Mouse (Mus musculus): ENCODE measurements at regions not wholly inside any gene's neighbourhood (a gene's known extent, or its start where the extent isn't known, plus 50 kb on each side); places are given as distances from the start of the nearest gene placed in this dataset.

- Histone ChIP-seq H3K4me3 (ENCODE audit: insufficient read depth, poor library complexity, severe bottlenecking) (no peak overlapping the region), H3K27me3 (ENCODE audit: control insufficient read depth, insufficient read depth, insufficient read length) (no peaks in the 10 kb centered on the region)
- TF ChIP-seq USF1 (IDR thresholded peaks at IDR 0.05; ENCODE audit: low read depth) (no peak), CTCF (IDR thresholded peaks at IDR 0.05; ENCODE audit: control insufficient read depth, insufficient read depth, insufficient read length) (no peak), MYOG (IDR thresholded peaks at IDR 0.05; ENCODE audit: control insufficient read depth, extremely low read depth, insufficient read length) (no peak), MYOD1 (IDR thresholded peaks at IDR 0.05; ENCODE audit: control insufficient read depth, insufficient read length, low read depth) (no peak), FOSL1 (IDR thresholded peaks at IDR 0.05; ENCODE audit: insufficient read depth, low read length, poor library complexity, severe bottlenecking) (no peak), MAX (IDR thresholded peaks at IDR 0.05) (no peak), CEBPB (IDR thresholded peaks at IDR 0.05; ENCODE audit: low read depth) (no peak)
Observed at GRCm38 (mm10) chr13:6985012-6985996, 336.7 kb upstream of the Pfkp start.

GRCm38 (mm10) chr13:6955713-6956112, 307.1 kb upstream of the Pfkp start:
- H3K36me3 ChIP-seq (ENCODE audit: control insufficient read depth, insufficient read depth) = no peaks in the 10 kb centered on the region
- TF ChIP-seq MYOG (IDR thresholded peaks at IDR 0.05; ENCODE audit: control insufficient read depth, extremely low read depth, insufficient read length) = no peak
- no peak for TF ChIP-seq MYOD1 (IDR thresholded peaks at IDR 0.05; ENCODE audit: control insufficient read depth, insufficient read length, low read depth)
- no peak for TF ChIP-seq MAX (IDR thresholded peaks at IDR 0.05)
- no peak for TF ChIP-seq CTCF (IDR thresholded peaks at IDR 0.05; ENCODE audit: control insufficient read depth, insufficient read depth, insufficient read length)
- TF ChIP-seq CEBPB (IDR thresholded peaks at IDR 0.05; ENCODE audit: low read depth) = no peak
- TF ChIP-seq USF1 (IDR thresholded peaks at IDR 0.05; ENCODE audit: low read depth) = no peak
- no peak for TF ChIP-seq FOSL1 (IDR thresholded peaks at IDR 0.05; ENCODE audit: insufficient read depth, low read length, poor library complexity, severe bottlenecking)

More at GRCm38 (mm10) chr13:6985012-6985996, 336.7 kb upstream of the Pfkp start:
- no peaks in the 10 kb centered on the region for H3K79me3 ChIP-seq (ENCODE audit: low read depth)
- no peak overlapping the region for H3ac ChIP-seq (ENCODE audit: control insufficient read depth, insufficient read length, low read depth)
- H3K79me2 ChIP-seq (ENCODE audit: control insufficient read depth, insufficient read depth) = no peaks in the 10 kb centered on the region
- no peaks in the 10 kb centered on the region for H3K36me3 ChIP-seq (ENCODE audit: control insufficient read depth, insufficient read depth)

GRCm38 (mm10) chr13:6924136-6924535, 275.6 kb upstream of the Pfkp start:
- no peak overlapping the region for H3K4me3 ChIP-seq (ENCODE audit: insufficient read depth, poor library complexity, severe bottlenecking)
- no peaks in the 10 kb centered on the region for H3K36me3 ChIP-seq (ENCODE audit: control insufficient read depth, insufficient read depth)

More at GRCm38 (mm10) chr13:6955713-6956112, 307.1 kb upstream of the Pfkp start:
- Histone ChIP-seq H3K79me2 (ENCODE audit: control insufficient read depth, insufficient read depth) (no peaks in the 10 kb centered on the region), H3K27me3 (ENCODE audit: control insufficient read depth, insufficient read depth, insufficient read length) (no peaks in the 10 kb centered on the region), H3ac (ENCODE audit: control insufficient read depth, insufficient read length, low read depth) (no peak overlapping the region), H3K79me3 (ENCODE audit: low read depth) (no peaks in the 10 kb centered on the region), H3K4me3 (ENCODE audit: insufficient read depth, poor library complexity, severe bottlenecking) (no peak overlapping the region)

GRCm38 (mm10) chr13:6922357-6922721, 273.8 kb upstream of the Pfkp start:
- Histone ChIP-seq H3K79me3 (ENCODE audit: low read depth) (no peaks in the 10 kb centered on the region), H3ac (ENCODE audit: control insufficient read depth, insufficient read length, low read depth) (no peak overlapping the region), H3K27me3 (ENCODE audit: control insufficient read depth, insufficient read depth, insufficient read length) (no peaks in the 10 kb centered on the region), H3K4me3 (ENCODE audit: insufficient read depth, poor library complexity, severe bottlenecking) (no peak overlapping the region), H3K36me3 (ENCODE audit: control insufficient read depth, insufficient read depth) (no peaks in the 10 kb centered on the region), H3K79me2 (ENCODE audit: control insufficient read depth, insufficient read depth) (no peaks in the 10 kb centered on the region)
- no peak for TF ChIP-seq USF1 (IDR thresholded peaks at IDR 0.05; ENCODE audit: low read depth)
- TF ChIP-seq CTCF (IDR thresholded peaks at IDR 0.05; ENCODE audit: control insufficient read depth, insufficient read depth, insufficient read length) = no peak
- TF ChIP-seq CEBPB (IDR thresholded peaks at IDR 0.05; ENCODE audit: low read depth) = no peak
- TF ChIP-seq MAX (IDR thresholded peaks at IDR 0.05) = no peak
- no peak for TF ChIP-seq MYOG (IDR thresholded peaks at IDR 0.05; ENCODE audit: control insufficient read depth, extremely low read depth, insufficient read length)
- TF ChIP-seq MYOD1 (IDR thresholded peaks at IDR 0.05; ENCODE audit: control insufficient read depth, insufficient read length, low read depth) = no peak
- TF ChIP-seq FOSL1 (IDR thresholded peaks at IDR 0.05; ENCODE audit: insufficient read depth, low read length, poor library complexity, severe bottlenecking) = no peak

More at GRCm38 (mm10) chr13:6924136-6924535, 275.6 kb upstream of the Pfkp start:
- Histone ChIP-seq H3K79me3 (ENCODE audit: low read depth) (no peaks in the 10 kb centered on the region), H3ac (ENCODE audit: control insufficient read depth, insufficient read length, low read depth) (no peak overlapping the region), H3K79me2 (ENCODE audit: control insufficient read depth, insufficient read depth) (no peaks in the 10 kb centered on the region), H3K27me3 (ENCODE audit: control insufficient read depth, insufficient read depth, insufficient read length) (no peaks in the 10 kb centered on the region)
- TF ChIP-seq CTCF (IDR thresholded peaks at IDR 0.05; ENCODE audit: control insufficient read depth, insufficient read depth, insufficient read length) (no peak), USF1 (IDR thresholded peaks at IDR 0.05; ENCODE audit: low read depth) (no peak), MAX (IDR thresholded peaks at IDR 0.05) (no peak), FOSL1 (IDR thresholded peaks at IDR 0.05; ENCODE audit: insufficient read depth, low read length, poor library complexity, severe bottlenecking) (no peak), MYOD1 (IDR thresholded peaks at IDR 0.05; ENCODE audit: control insufficient read depth, insufficient read length, low read depth) (no peak), MYOG (IDR thresholded peaks at IDR 0.05; ENCODE audit: control insufficient read depth, extremely low read depth, insufficient read length) (no peak), CEBPB (IDR thresholded peaks at IDR 0.05; ENCODE audit: low read depth) (no peak)

GRCm38 (mm10) chr13:6921691-6922356, 273.2 kb upstream of the Pfkp start:
- H3K27me3 ChIP-seq (ENCODE audit: control insufficient read depth, insufficient read depth, insufficient read length) = no peaks in the 10 kb centered on the region
- no peaks in the 10 kb centered on the region for H3K79me3 ChIP-seq (ENCODE audit: low read depth)
- no peaks in the 10 kb centered on the region for H3K36me3 ChIP-seq (ENCODE audit: control insufficient read depth, insufficient read depth)
- no peak overlapping the region for H3ac ChIP-seq (ENCODE audit: control insufficient read depth, insufficient read length, low read depth)
- no peak overlapping the region for H3K4me3 ChIP-seq (ENCODE audit: insufficient read depth, poor library complexity, severe bottlenecking)
- TF ChIP-seq CEBPB (IDR thresholded peaks at IDR 0.05; ENCODE audit: low read depth) (no peak), MYOD1 (IDR thresholded peaks at IDR 0.05; ENCODE audit: control insufficient read depth, insufficient read length, low read depth) (no peak), MAX (IDR thresholded peaks at IDR 0.05) (no peak), USF1 (IDR thresholded peaks at IDR 0.05; ENCODE audit: low read depth) (no peak), CTCF (IDR thresholded peaks at IDR 0.05; ENCODE audit: control insufficient read depth, insufficient read depth, insufficient read length) (no peak), FOSL1 (IDR thresholded peaks at IDR 0.05; ENCODE audit: insufficient read depth, low read length, poor library complexity, severe bottlenecking) (no peak), MYOG (IDR thresholded peaks at IDR 0.05; ENCODE audit: control insufficient read depth, extremely low read depth, insufficient read length) (no peak)
- no peaks in the 10 kb centered on the region for H3K79me2 ChIP-seq (ENCODE audit: control insufficient read depth, insufficient read depth)

Data from C2C12 (cell line).